Mouse (Mus musculus) testis, adult 2 months (tissue): ENCODE results near the gene Rps6ka1. TPM values are rescaled to one million over a fixed set of nuclear protein-coding genes. Genes with fewer than 3 reads are reported as not detected.
A peak's percentile ranks its signal among the peaks of the same experiment; 100 is the strongest.
"Not testable (repeated sequence)": the region's sequence is repeated elsewhere in the genome, so short reads cannot be mapped to it uniquely, and the experiment has no call there.

ENCODE experiments used
- H3K27ac ChIP-seq: fragments of 200-500 bp; 2 replicates; pipeline ENCODE4 v1.5.1; 2012; ENCODE audit warnings: low read depth, low read length; ENCODE audit not compliant: control insufficient read depth, insufficient read depth
- H3K27me3 ChIP-seq: fragments of 200-500 bp; 2 replicates; pipeline ENCODE4 v1.6.1; 2012; ENCODE audit warnings: mild to moderate bottlenecking, low read length, moderate library complexity; ENCODE audit not compliant: control insufficient read depth, insufficient read depth
- H3K36me3 ChIP-seq: fragments of 200-500 bp; 2 replicates; pipeline ENCODE4 v1.6.1; 2012; ENCODE audit warnings: mild to moderate bottlenecking, low read length; ENCODE audit not compliant: control insufficient read depth, insufficient read depth
- H3K4me1 ChIP-seq: fragments of 200-500 bp; 2 replicates; pipeline ENCODE4 v1.6.1; 2012; ENCODE audit warnings: low read length; ENCODE audit not compliant: control insufficient read depth, insufficient read depth
- H3K4me3 ChIP-seq: fragments of 200-500 bp; 2 replicates; pipeline ENCODE4 v1.5.1; 2012; ENCODE audit warnings: low read depth, mild to moderate bottlenecking, low read length, moderate library complexity, mixed read lengths; ENCODE audit not compliant: control insufficient read depth
- CTCF ChIP-seq: fragments of 200-500 bp; IDR thresholded peaks from 2 replicates; pipeline ENCODE4 v1.5.1; 2012; ENCODE audit warnings: low read depth, mild to moderate bottlenecking, inconsistent platforms, low read length, moderate library complexity; ENCODE audit not compliant: control insufficient read depth, insufficient read depth, insufficient replicate concordance
- POLR2A ChIP-seq: fragments of 200-500 bp; IDR thresholded peaks from 2 replicates; pipeline ENCODE4 v1.6.1; 2012; ENCODE audit warnings: low read depth, mild to moderate bottlenecking, inconsistent platforms, low read length, moderate library complexity; ENCODE audit not compliant: control insufficient read depth
- polyA plus RNA-seq: library from polyadenylated mRNA; depleted of rRNA; stranded (reverse); fragments of >200 nt; gene quantifications from 2 replicates; pipeline ENCODE4 v1.2.3, GENCODE M21; 2012

The Rps6ka1 gene
- polyA plus RNA-seq, 1 experiment, result 54.8 TPM

GRCm38 (mm10) chr4:133845060-133845459 lies 42.5 kb downstream of the Rps6ka1 start:
- Histone ChIP-seq H3K27me3 (no peaks in the 10 kb centered on the region), H3K27ac (no peak overlapping the region), H3K4me1 (peaks cover 9% of the 10 kb centered on the region), H3K4me3 (no peak overlapping the region), H3K36me3 (no peaks in the 10 kb centered on the region)
- TF ChIP-seq POLR2A (no peak), CTCF (no peak)

- no peak overlapping the region for H3K4me3 ChIP-seq
- peaks cover 9% of the 10 kb centered on the region for H3K4me1 ChIP-seq
- no peak overlapping the region for H3K27ac ChIP-seq
- H3K27me3 ChIP-seq, result no peaks in the 10 kb centered on the region
- no peaks in the 10 kb centered on the region for H3K36me3 ChIP-seq
- no peak for TF ChIP-seq CTCF
- TF ChIP-seq POLR2A, result no peak
These were observed 43.3 kb downstream of the Rps6ka1 start for GRCm38 (mm10) chr4:133844209-133844841.

GRCm38 (mm10) chr4:133842992-133843737 lies 44.4 kb downstream of the Rps6ka1 start:
- TF ChIP-seq POLR2A (no peak), CTCF (no peak)
- Histone ChIP-seq H3K27me3 (no peaks in the 10 kb centered on the region), H3K36me3 (no peaks in the 10 kb centered on the region)

GRCm38 (mm10) chr4:133841756-133842483 lies 45.7 kb downstream of the Rps6ka1 start:
- H3K4me3 ChIP-seq, H3K27ac ChIP-seq, H3K27me3 ChIP-seq, H3K4me1 ChIP-seq, H3K36me3 ChIP-seq: not testable (repeated sequence)

More at GRCm38 (mm10) chr4:133842992-133843737, 44.4 kb downstream of the Rps6ka1 start:
- no peak overlapping the region for H3K27ac ChIP-seq
- H3K4me3 ChIP-seq, result no peak overlapping the region
- H3K4me1 ChIP-seq, result peaks cover 9% of the 10 kb centered on the region

GRCm38 (mm10) chr4:133841035-133841434 lies 46.6 kb downstream of the Rps6ka1 start:
- H3K4me1 ChIP-seq, result peaks cover 5% of the 10 kb centered on the region
- no peaks in the 10 kb centered on the region for H3K27me3 ChIP-seq
- H3K36me3 ChIP-seq, result no peaks in the 10 kb centered on the region
- H3K4me3 ChIP-seq, result no peak overlapping the region
- no peak overlapping the region for H3K27ac ChIP-seq
- TF ChIP-seq POLR2A (no peak), CTCF (no peak)

- Histone ChIP-seq H3K36me3 (no peaks in the 10 kb centered on the region), H3K27ac (no peak overlapping the region), H3K4me1 (peaks cover 5% of the 10 kb centered on the region), H3K27me3 (no peaks in the 10 kb centered on the region), H3K4me3 (no peak overlapping the region)
- no peak for TF ChIP-seq POLR2A
- TF ChIP-seq CTCF, result no peak
These were observed 47.1 kb downstream of the Rps6ka1 start for GRCm38 (mm10) chr4:133840501-133840900.

GRCm38 (mm10) chr4:133839385-133839826 lies 48.2 kb downstream of the Rps6ka1 start:
- H3K4me1 ChIP-seq, result peaks cover 5% of the 10 kb centered on the region
- TF ChIP-seq POLR2A (no peak), CTCF (peak; percentile 58; the same call in 1 of the 2 replicates)
- no peaks in the 10 kb centered on the region for H3K27me3 ChIP-seq
- no peak overlapping the region for H3K27ac ChIP-seq
- H3K36me3 ChIP-seq, result no peaks in the 10 kb centered on the region
- no peak overlapping the region for H3K4me3 ChIP-seq
